Mouse (Mus musculus): ENCODE results near the gene Amdhd1. TPM values are rescaled to one million over a fixed set of nuclear protein-coding genes. Genes with fewer than 3 reads are reported as not detected.

The Amdhd1 gene
- polyA plus RNA-seq, 1 experiment: 0.14 TPM

DNA sequence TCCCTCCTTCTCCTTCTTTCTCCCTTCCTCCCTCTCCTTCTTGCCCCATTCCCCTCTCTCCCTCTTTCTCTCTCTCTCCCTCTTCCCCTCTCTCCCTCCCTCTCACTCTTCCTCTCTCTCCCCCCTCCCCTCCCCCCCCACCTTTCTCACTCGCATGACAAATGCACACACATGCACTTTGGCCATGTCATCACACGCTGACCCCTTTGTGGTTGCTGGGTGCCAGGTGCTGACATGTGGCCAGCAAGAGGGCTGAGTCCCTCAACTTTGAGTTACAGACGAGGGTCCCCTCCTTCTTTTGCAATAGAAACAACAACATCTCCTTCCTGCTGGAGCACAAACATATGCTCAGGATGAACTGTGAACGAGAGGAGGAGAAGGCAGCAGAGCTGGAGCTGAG lies 35.1 kb upstream of the Amdhd1 start:
- no peaks in the 10 kb centered on the region for H3K36me3 ChIP-seq (ENCODE audit: control insufficient read depth, insufficient read depth)
- H3K4me2 ChIP-seq (ENCODE audit: low read depth): no peak overlapping the region
- TF ChIP-seq SRF (IDR thresholded peaks at IDR 0.05; ENCODE audit: control insufficient read depth, insufficient read length, low read depth): no peak
- H3K27me3 ChIP-seq (ENCODE audit: control insufficient read depth, insufficient read depth, insufficient read length): no peaks in the 10 kb centered on the region
- H3ac ChIP-seq (ENCODE audit: control insufficient read depth, insufficient read length): no peak overlapping the region
- H3K4me3 ChIP-seq: no peak overlapping the region
- no peaks in the 10 kb centered on the region for H3K79me2 ChIP-seq (ENCODE audit: control insufficient read depth, insufficient read depth)

DNA sequence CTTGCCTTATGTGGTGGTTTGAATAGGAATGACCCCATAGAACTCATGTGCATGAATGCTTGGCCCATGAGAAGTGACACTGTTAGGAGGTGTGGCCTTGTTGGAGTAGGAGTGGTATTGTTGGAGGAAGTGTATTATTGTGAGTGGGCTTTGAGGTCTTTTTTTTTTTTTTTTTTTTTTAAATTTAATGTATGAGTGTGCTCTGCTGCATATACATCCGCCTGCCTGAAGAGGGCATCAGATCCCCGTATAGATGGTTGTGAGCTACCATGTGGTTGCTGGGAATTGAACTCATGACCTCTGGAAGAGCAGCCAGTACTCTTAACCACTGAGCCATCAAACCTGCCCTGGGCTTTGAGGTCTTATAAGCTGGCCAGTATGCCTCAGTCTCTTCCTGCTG lies 32.4 kb upstream of the Amdhd1 start:
- H3K27me3 ChIP-seq (ENCODE audit: control insufficient read depth, insufficient read depth, insufficient read length): no peaks in the 10 kb centered on the region
- TF ChIP-seq TCF12 (IDR thresholded peaks at IDR 0.05; ENCODE audit: insufficient read depth, poor library complexity, severe bottlenecking) (no peak), MYOG (IDR thresholded peaks at IDR 0.05; ENCODE audit: control insufficient read depth in 1 of 3, insufficient read depth in 1 of 3, insufficient read length in 2 of 3, low read depth in 2 of 3) (no peak), SRF (IDR thresholded peaks at IDR 0.05; ENCODE audit: control insufficient read depth, insufficient read length, low read depth) (no peak), TCF3 (IDR thresholded peaks at IDR 0.05; ENCODE audit: insufficient read length, low read depth) (no peak), POLR2AphosphoS2 (IDR thresholded peaks at IDR 0.05; ENCODE audit: insufficient read length, low read depth) (no peak), MYOD1 (IDR thresholded peaks at IDR 0.05; ENCODE audit: control insufficient read depth in 1 of 3, insufficient read length in 2 of 3, low read depth in 2 of 3) (no peak), POLR2A (IDR thresholded peaks at IDR 0.05; ENCODE audit: insufficient read length, low read depth) (no peak)
- H3K36me3 ChIP-seq (ENCODE audit: control insufficient read depth, insufficient read depth): no peaks in the 10 kb centered on the region
- no peak overlapping the region for H3ac ChIP-seq (ENCODE audit: control insufficient read depth, insufficient read length)
- H3K4me2 ChIP-seq (ENCODE audit: low read depth): no peak overlapping the region
- H3K4me3 ChIP-seq: no peak overlapping the region
- no peaks in the 10 kb centered on the region for H3K79me2 ChIP-seq (ENCODE audit: control insufficient read depth, insufficient read depth)

DNA sequence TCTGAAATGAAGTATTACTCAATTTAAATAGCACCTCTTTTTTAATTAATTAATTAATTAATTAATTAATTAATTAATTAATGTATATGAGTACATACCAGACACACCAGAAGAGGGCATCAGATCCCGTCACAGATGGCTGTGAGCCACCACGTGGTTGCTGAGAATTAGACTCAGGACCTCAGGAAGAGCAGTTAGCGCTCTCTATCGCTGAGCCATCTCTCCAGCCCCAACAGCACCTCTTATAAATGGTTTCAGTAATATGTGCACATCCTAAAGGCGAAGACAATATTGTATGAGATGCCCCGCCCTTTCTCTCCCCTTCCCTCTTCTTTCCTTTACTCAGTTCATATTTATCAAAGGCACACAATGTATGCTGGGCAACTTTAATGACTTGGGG lies 28.8 kb upstream of the Amdhd1 start:
- Histone ChIP-seq H3ac (ENCODE audit: control insufficient read depth, insufficient read length) (no peak overlapping the region), H3K27me3 (ENCODE audit: control insufficient read depth, insufficient read depth, insufficient read length) (no peaks in the 10 kb centered on the region), H3K4me3 (no peak overlapping the region), H3K4me2 (ENCODE audit: low read depth) (no peak overlapping the region), H3K36me3 (ENCODE audit: control insufficient read depth, insufficient read depth) (no peaks in the 10 kb centered on the region), H3K79me2 (ENCODE audit: control insufficient read depth, insufficient read depth) (no peaks in the 10 kb centered on the region)
- TF ChIP-seq REST (IDR thresholded peaks at IDR 0.05; ENCODE audit: insufficient read depth, insufficient read length) (no peak), E2F4 (IDR thresholded peaks at IDR 0.05; ENCODE audit: insufficient read depth) (no peak)

DNA sequence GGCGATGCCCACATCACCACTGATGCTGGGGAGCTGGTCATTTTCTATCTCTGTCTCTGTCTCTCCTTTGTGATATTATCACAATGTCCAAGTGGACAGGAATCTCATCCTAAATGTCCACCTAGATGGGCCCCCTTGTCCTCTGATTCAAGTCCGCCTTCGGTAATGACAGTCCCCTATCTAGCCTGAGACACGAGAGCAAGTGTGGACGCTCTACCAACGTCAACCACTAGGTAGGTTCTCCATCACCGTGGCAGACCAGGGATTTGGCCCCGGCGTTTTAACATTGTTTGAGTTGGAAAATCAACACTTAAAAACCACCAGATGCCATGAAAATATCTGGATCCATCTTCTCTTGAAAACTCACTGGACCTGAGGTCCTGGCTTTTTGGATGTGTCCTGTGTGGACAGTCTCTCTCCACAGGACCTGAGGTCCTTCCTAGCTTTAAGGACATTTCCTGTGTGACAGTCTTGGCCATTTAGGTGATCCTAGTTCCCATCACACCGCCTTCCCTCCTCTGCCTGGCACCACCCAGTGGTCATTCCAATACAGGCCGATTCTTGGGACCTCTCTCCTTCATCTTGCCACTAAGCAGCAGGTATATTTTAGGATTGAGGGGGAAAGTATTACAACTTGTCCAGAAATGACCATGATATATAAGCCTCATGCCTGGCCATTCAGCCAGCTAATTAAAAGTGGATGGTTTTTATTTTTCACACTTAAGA lies 28.2 kb upstream of the Amdhd1 start:
- no peaks in the 10 kb centered on the region for H3K27me3 ChIP-seq (ENCODE audit: control insufficient read depth, insufficient read depth, insufficient read length)
- no peaks in the 10 kb centered on the region for H3K36me3 ChIP-seq (ENCODE audit: control insufficient read depth, insufficient read depth)
- H3ac ChIP-seq (ENCODE audit: control insufficient read depth, insufficient read length): no peak overlapping the region
- TF ChIP-seq MYOD1 (IDR thresholded peaks at IDR 0.05; ENCODE audit: control insufficient read depth in 1 of 3, insufficient read length in 2 of 3, low read depth in 2 of 3) (no peak), MYOG (IDR thresholded peaks at IDR 0.05; ENCODE audit: control insufficient read depth in 1 of 3, insufficient read depth in 1 of 3, insufficient read length in 2 of 3, low read depth in 2 of 3) (no peak), MAX (IDR thresholded peaks at IDR 0.05; ENCODE audit: low read depth) (no peak)
- H3K79me2 ChIP-seq (ENCODE audit: control insufficient read depth, insufficient read depth): no peaks in the 10 kb centered on the region
- no peak overlapping the region for H3K4me2 ChIP-seq (ENCODE audit: low read depth)
- H3K4me3 ChIP-seq: no peak overlapping the region

DNA sequence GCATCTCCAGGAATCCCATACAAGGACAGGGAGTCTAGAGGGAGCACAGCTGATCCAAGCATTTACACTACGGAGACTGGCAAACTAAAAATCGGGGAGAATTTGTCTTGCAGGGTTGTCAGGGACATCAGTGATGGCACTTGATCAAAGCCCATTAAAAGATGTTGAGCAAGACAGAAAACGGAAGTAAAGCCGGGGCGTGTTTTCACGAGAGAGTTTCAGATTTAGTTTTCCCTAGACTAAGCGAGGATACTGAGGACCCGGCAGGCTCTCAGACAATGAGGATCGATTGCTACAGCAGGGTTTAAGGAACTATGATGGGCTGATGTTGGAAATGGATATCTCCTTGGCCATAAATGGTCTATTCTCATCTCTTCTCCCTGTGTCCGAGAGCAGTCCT lies 27.2 kb upstream of the Amdhd1 start:
- no peak for TF ChIP-seq SRF (IDR thresholded peaks at IDR 0.05; ENCODE audit: control insufficient read depth, insufficient read length, low read depth)
- Histone ChIP-seq H3K36me3 (ENCODE audit: control insufficient read depth, insufficient read depth) (no peaks in the 10 kb centered on the region), H3K27me3 (ENCODE audit: control insufficient read depth, insufficient read depth, insufficient read length) (no peaks in the 10 kb centered on the region)

DNA sequence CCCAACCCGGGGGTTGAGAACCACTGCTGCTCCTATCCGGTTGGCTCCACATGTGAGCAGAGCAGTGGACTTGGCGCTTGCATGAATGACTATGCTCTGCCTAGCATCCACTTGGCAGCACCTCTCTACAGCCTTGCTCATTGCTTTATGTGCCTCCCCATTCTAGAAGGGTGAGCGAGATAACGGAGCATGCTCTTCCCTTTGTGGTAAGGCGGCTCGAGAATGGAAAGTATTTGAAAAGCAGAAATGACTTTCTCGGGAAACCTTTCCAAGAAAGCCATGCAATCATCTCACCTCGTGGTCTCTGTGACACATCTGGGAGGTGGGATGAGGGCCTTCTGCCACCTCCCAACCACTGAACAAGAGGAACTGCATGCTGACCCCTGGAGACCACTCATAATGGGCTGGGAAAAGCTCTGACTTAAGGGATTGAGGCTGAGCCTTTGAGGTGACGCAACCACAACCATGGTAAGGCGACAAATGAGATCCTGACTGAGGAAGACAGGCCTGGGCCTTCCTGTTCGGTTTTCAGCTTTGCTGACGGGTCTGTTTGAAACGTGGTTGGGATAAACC lies 24.8 kb upstream of the Amdhd1 start:
- Histone ChIP-seq H3K79me2 (ENCODE audit: control insufficient read depth, insufficient read depth) (no peaks in the 10 kb centered on the region), H3K4me3 (no peak overlapping the region), H3ac (ENCODE audit: control insufficient read depth, insufficient read length) (no peak overlapping the region), H3K4me2 (ENCODE audit: low read depth) (no peak overlapping the region), H3K36me3 (ENCODE audit: control insufficient read depth, insufficient read depth) (no peaks in the 10 kb centered on the region), H3K27me3 (ENCODE audit: control insufficient read depth, insufficient read depth, insufficient read length) (no peaks in the 10 kb centered on the region)
- TF ChIP-seq CEBPB (IDR thresholded peaks at IDR 0.05; ENCODE audit: insufficient read depth, poor library complexity, severe bottlenecking) (no peak), TCF3 (IDR thresholded peaks at IDR 0.05; ENCODE audit: insufficient read length, low read depth) (no peak), POLR2A (IDR thresholded peaks at IDR 0.05; ENCODE audit: insufficient read length, low read depth) (no peak), MYOG (IDR thresholded peaks at IDR 0.05; ENCODE audit: control insufficient read depth in 1 of 3, insufficient read depth in 1 of 3, insufficient read length in 2 of 3, low read depth in 2 of 3) (no peak), POLR2AphosphoS2 (IDR thresholded peaks at IDR 0.05; ENCODE audit: insufficient read length, low read depth) (no peak), SRF (IDR thresholded peaks at IDR 0.05; ENCODE audit: control insufficient read depth, insufficient read length, low read depth) (no peak), MAX (IDR thresholded peaks at IDR 0.05; ENCODE audit: low read depth) (no peak), USF1 (IDR thresholded peaks at IDR 0.05; ENCODE audit: low read depth) (no peak)

More for the DNA sequence above, 27.2 kb upstream of the Amdhd1 start:
- H3K79me2 ChIP-seq (ENCODE audit: control insufficient read depth, insufficient read depth): no peaks in the 10 kb centered on the region
- H3ac ChIP-seq (ENCODE audit: control insufficient read depth, insufficient read length): no peak overlapping the region
- H3K4me3 ChIP-seq: no peak overlapping the region
- no peak overlapping the region for H3K4me2 ChIP-seq (ENCODE audit: low read depth)
